Mouse (Mus musculus) hindbrain, embryonic 12.5 days (tissue): ENCODE measurements at regions not wholly inside any gene's neighbourhood (a gene's known extent, or its start where the extent isn't known, plus 50 kb on each side); places are given as distances from the start of the nearest gene placed in this dataset.

Experiments used
- ATAC-seq: fragments of 200-750 bp; cut with Nextera tagmentation; 2 replicates; pipeline ENCODE4 v1.8.0; 2017; ENCODE audit warnings: moderate TSS enrichment; ENCODE audit not compliant: low FRiP score
- H3K27ac ChIP-seq: fragments of 300-500 bp; sonication (generic); 2 replicates; pipeline ENCODE4 v1.5.1; 2016; ENCODE audit warnings: mild to moderate bottlenecking
- H3K27me3 ChIP-seq: fragments of 300-500 bp; sonication (generic); 2 replicates; pipeline ENCODE4 v1.6.1; 2016; ENCODE audit warnings: mild to moderate bottlenecking
- H3K36me3 ChIP-seq: fragments of 300-500 bp; sonication (generic); 2 replicates; pipeline ENCODE4 v1.6.1; 2016; ENCODE audit warnings: mild to moderate bottlenecking
- H3K4me1 ChIP-seq: fragments of 300-500 bp; sonication (generic); 2 replicates; pipeline ENCODE4 v1.6.1; 2016
- H3K4me2 ChIP-seq: fragments of 300-500 bp; sonication (generic); replicated peaks from 2 replicates; pipeline ENCODE4 v1.6.1; 2016; ENCODE audit warnings: mild to moderate bottlenecking
- H3K4me3 ChIP-seq: fragments of 300-500 bp; sonication (generic); 2 replicates; pipeline ENCODE4 v1.5.1; 2016; ENCODE audit warnings: mild to moderate bottlenecking
- H3K9ac ChIP-seq: fragments of 300-500 bp; sonication (generic); 2 replicates; pipeline ENCODE4 v1.6.1; 2016; ENCODE audit warnings: mild to moderate bottlenecking, moderate library complexity
- H3K9me3 ChIP-seq: fragments of 300-500 bp; sonication (generic); replicated peaks from 2 replicates; pipeline ENCODE4 v1.6.1; 2016; ENCODE audit warnings: mild to moderate bottlenecking
- WGBS: fragments of 180-500 bp; shearing (Covaris S2); methylation state at CpG from one replicate; pipeline ENCODE4 v1.1.7; 2016; 5-methylcytosine and 5-hydroxymethylcytosine counted together

DNA sequence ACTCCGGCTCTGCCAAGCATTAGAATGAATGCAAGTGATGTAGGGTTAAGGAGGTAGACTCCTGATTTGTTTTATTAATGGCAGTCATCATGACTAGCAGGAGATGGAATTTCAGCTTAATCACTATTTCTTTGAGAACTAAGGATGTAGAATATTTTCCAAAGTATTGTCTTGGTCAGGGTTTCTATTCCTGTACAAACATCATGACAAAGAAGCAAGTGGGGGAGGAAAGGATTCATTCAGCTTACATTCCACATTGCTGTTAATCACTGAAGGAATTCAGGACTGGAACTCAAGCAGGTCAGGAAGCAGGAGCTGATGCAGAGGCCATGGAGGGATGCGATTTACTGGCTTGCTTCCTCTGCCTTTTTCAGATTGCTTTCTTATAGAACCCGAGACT lies 195.4 kb upstream of the Tmem72 start:
- no peak overlapping the region for H3K27ac ChIP-seq
- H3K9me3 ChIP-seq, result no peaks in the 10 kb centered on the region
- no peaks in the 10 kb centered on the region for H3K27me3 ChIP-seq
- 82% methylated on average over 3 of the region's 3 CpGs for whole genome bisulfite sequencing
- no peak overlapping the region for H3K4me2 ChIP-seq
- H3K4me3 ChIP-seq, result no peak overlapping the region
- no peak overlapping the region for H3K9ac ChIP-seq
- H3K4me1 ChIP-seq, result no peaks in the 10 kb centered on the region
- no peak for ATAC-seq
- no peaks in the 10 kb centered on the region for H3K36me3 ChIP-seq

DNA sequence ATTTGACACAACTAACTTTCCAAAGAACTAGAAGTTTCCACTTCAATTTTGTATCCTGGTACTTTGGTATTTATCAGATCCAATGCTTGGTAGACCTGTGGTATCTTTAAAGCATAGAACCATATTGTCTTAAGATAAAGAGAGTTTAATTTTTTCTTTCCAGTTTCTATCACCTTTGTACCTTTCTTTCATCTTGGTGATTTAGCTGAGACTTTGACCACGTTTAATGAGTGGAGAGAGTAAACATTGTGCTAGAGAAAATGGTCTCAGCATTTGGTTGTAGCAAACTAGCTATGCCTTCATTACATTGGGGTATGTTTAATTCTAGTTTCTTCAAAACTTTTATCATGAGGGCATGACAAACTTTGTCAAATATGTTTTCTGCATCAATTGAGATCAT lies 197.4 kb upstream of the Tmem72 start:
- Histone ChIP-seq H3K9me3 (no peaks in the 10 kb centered on the region), H3K27ac (no peak overlapping the region), H3K4me2 (no peak overlapping the region), H3K36me3 (no peaks in the 10 kb centered on the region), H3K4me1 (no peaks in the 10 kb centered on the region), H3K4me3 (no peak overlapping the region), H3K27me3 (no peaks in the 10 kb centered on the region), H3K9ac (no peak overlapping the region)
- WGBS, result 66% methylated on average over 1 of the region's 1 CpGs
- no peak for ATAC-seq

DNA sequence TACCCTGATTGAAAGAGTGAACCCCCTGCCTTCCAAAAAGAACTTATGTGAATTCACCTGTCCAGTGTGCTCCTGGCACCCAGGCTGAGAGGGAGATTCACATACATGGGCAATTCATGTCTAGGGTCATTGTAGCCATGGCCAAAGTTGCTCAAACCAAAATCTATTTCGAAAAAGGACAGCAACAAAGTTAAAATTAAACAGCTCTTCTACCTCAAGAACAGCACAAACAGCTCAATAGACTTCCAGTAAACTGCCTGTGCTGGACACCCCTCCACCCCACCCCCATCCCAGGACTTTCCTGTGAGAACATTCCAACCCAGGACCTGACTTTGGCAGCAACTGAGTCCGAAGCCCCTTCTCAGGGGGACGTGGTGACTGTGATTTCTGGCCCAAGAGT lies 218.3 kb upstream of the Tmem72 start:
- no peak overlapping the region for H3K27ac ChIP-seq
- H3K4me3 ChIP-seq, result no peak overlapping the region
- no peaks in the 10 kb centered on the region for H3K9me3 ChIP-seq
- H3K4me1 ChIP-seq, result no peaks in the 10 kb centered on the region
- H3K4me2 ChIP-seq, result no peak overlapping the region
- no peaks in the 10 kb centered on the region for H3K27me3 ChIP-seq
- ATAC-seq, result no peak
- no peak overlapping the region for H3K9ac ChIP-seq
- WGBS, result 90% methylated on average over 3 of the region's 3 CpGs
- H3K36me3 ChIP-seq, result no peaks in the 10 kb centered on the region

DNA sequence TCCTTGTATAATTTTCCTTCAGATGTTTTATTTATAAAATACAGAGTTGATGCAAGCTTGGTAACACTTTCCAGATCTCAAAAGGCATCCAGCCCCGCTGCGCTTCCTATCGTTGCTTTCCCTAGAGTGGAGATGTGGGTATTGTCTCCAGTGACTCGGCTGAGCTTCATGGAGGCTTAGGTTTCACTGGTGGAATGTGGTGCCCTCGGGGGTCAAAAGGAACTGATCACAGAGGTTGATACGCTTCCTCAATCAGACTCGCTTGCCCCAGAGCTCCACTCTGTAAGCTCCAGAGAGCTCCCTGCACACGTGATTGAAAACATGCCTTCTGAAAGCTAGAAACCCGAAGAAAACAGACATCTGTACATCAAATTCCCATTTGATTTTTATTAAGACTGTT lies 224.9 kb upstream of the Tmem72 start:
- peaks cover under 1% of the 10 kb centered on the region; the same call in 1 of the 2 replicates for H3K4me1 ChIP-seq
- H3K9ac ChIP-seq, result no peak overlapping the region
- no peaks in the 10 kb centered on the region for H3K27me3 ChIP-seq
- H3K9me3 ChIP-seq, result no peaks in the 10 kb centered on the region
- WGBS, result 66% methylated on average over 9 of the region's 9 CpGs
- H3K36me3 ChIP-seq, result no peaks in the 10 kb centered on the region
- no peak overlapping the region for H3K27ac ChIP-seq
- no peak for ATAC-seq
- no peak overlapping the region for H3K4me3 ChIP-seq
- H3K4me2 ChIP-seq, result no peak overlapping the region

DNA sequence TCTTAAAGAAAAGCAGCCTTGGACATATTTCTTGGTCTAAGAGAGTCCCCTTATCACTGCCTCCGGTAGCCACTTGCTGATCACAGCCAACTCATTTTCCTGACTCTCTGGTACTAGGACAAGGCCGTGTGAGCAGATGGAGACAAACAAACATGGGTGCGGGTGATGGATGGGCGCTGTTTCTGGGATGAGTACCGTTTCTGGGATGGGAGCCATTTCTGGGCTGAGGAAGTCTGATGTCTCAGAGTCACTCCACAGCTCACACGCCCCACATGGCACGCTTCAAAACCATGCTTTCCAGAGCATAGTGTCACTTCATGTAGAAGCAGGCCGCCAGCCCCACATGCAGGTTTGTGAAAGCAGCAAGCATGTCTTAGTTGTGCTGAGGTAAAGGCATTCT lies 225.6 kb upstream of the Cxcl12 start:
- H3K4me3 ChIP-seq, result no peak overlapping the region
- H3K27ac ChIP-seq, result no peak overlapping the region
- H3K9ac ChIP-seq, result no peak overlapping the region
- no peak for ATAC-seq
- H3K36me3 ChIP-seq, result no peaks in the 10 kb centered on the region
- 91% methylated on average over 8 of the region's 8 CpGs for WGBS
- H3K9me3 ChIP-seq, result no peaks in the 10 kb centered on the region
- H3K4me2 ChIP-seq, result no peak overlapping the region
- H3K27me3 ChIP-seq, result no peaks in the 10 kb centered on the region
- H3K4me1 ChIP-seq, result peaks cover 4% of the 10 kb centered on the region; the same call in 1 of the 2 replicates

DNA sequence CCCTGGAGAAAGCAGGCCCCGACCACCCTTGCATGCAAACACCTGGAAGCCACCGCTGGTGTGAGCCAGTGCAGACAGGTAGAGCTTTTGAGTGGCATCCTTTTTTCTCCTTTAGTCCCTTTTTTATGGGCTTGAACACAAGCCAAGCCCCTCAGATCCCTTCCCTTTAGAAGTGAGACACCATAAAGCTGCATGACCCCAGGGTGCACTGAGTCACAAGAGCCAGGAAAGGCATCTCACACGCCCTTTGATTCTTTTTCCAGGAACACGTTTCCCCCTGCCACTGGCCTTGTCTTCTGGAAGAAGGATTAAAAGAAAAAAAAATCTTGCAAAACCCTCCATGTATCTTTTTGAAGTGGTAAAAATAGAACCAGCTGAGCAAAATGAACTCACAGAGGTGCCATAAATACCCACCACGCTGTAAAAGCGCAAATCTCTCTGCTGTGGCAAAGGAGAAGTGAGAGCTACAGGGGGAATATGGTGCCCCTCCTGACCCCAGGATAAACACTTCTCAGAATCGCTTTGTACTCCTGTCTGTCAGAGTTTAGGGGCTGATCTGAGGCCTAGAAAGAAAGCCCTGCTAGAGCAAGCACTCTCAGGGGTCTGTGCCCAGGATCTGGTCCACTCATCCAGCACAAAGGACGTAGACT lies 222.1 kb upstream of the Cxcl12 start:
- no peaks in the 10 kb centered on the region for H3K9me3 ChIP-seq
- ATAC-seq, result no peak
- H3K4me3 ChIP-seq, result no peak overlapping the region
- no peak overlapping the region for H3K4me2 ChIP-seq
- peaks cover 4% of the 10 kb centered on the region; the same call in 1 of the 2 replicates for H3K4me1 ChIP-seq
- no peak overlapping the region for H3K9ac ChIP-seq
- H3K27ac ChIP-seq, result no peak overlapping the region
- 26% methylated on average over 8 of the region's 8 CpGs for WGBS
- H3K27me3 ChIP-seq, result no peaks in the 10 kb centered on the region
- H3K36me3 ChIP-seq, result no peaks in the 10 kb centered on the region

DNA sequence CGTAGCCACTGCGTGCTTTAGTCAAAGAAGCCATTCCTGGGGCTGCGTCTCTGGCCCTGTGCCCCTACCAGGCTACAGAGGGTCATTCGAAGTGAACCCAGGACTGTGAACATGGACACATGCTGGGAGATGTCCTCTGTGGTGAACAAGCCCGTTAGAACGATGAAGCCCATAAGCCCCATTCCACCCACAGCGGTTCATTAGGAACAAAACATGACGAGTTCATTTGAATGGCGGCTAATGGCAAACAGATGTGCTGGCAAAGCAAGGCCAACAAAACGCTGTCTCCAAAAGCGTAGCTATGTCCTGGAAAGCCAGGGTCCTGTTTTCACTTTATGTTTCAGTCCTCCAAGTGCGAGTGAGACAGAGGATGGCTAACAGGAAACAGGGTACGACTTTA lies 208.7 kb upstream of the Cxcl12 start:
- Histone ChIP-seq H3K9me3 (no peaks in the 10 kb centered on the region), H3K27me3 (no peaks in the 10 kb centered on the region), H3K4me2 (no peak overlapping the region), H3K27ac (no peak overlapping the region), H3K4me3 (no peak overlapping the region), H3K36me3 (no peaks in the 10 kb centered on the region), H3K9ac (no peak overlapping the region), H3K4me1 (no peaks in the 10 kb centered on the region)
- no peak for ATAC-seq
- WGBS, result 59% methylated on average over 13 of the region's 13 CpGs

DNA sequence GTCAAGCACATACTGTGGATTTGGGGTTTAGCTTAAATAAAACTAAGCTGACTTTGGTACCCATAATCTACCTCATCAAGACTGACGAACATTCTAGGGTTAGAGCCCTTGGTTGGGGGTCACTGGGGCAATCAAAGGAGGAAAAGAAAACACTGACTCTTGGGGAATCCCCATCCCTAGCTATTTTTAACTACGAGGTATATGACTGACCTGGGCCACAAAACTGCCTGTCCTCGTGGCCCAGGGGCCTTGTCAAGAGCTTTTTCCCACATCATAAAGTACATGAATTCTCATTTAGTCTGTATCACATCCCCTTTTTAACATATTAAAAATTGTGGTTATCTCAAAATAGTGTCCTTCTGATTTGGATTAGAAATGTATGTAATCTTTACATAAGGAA lies 207.7 kb upstream of the Cxcl12 start:
- Histone ChIP-seq H3K4me2 (no peak overlapping the region), H3K4me3 (no peak overlapping the region), H3K4me1 (no peaks in the 10 kb centered on the region), H3K9me3 (no peaks in the 10 kb centered on the region), H3K27me3 (no peaks in the 10 kb centered on the region), H3K9ac (no peak overlapping the region), H3K27ac (no peak overlapping the region), H3K36me3 (no peaks in the 10 kb centered on the region)
- no peak for ATAC-seq
- WGBS, result 71% methylated on average over 3 of the region's 3 CpGs

DNA sequence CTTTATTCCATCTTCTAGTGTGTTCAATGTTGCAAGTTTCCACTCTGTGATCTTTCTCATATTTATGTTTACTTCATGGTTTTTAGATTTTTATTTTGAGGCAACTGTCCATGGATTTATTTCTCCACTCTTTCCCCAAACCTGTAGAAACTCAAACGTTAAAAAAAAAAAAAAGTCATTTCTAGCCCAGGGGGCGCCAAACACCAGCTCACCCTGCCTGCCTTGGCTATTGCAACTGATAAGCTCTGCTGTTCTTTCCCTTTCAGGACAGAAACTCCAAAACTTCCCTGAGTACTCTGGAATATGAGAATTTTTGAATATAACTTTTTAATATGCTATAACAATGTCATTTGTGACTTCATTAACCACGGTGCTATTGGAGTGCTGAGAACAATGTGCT lies 201.9 kb upstream of the Cxcl12 start:
- Histone ChIP-seq H3K4me1 (no peaks in the 10 kb centered on the region), H3K9ac (no peak overlapping the region), H3K27ac (no peak overlapping the region), H3K9me3 (no peaks in the 10 kb centered on the region), H3K36me3 (no peaks in the 10 kb centered on the region), H3K4me3 (no peak overlapping the region), H3K27me3 (no peaks in the 10 kb centered on the region), H3K4me2 (no peak overlapping the region)
- ATAC-seq, result no peak
- 20% methylated on average over 3 of the region's 3 CpGs for WGBS

DNA sequence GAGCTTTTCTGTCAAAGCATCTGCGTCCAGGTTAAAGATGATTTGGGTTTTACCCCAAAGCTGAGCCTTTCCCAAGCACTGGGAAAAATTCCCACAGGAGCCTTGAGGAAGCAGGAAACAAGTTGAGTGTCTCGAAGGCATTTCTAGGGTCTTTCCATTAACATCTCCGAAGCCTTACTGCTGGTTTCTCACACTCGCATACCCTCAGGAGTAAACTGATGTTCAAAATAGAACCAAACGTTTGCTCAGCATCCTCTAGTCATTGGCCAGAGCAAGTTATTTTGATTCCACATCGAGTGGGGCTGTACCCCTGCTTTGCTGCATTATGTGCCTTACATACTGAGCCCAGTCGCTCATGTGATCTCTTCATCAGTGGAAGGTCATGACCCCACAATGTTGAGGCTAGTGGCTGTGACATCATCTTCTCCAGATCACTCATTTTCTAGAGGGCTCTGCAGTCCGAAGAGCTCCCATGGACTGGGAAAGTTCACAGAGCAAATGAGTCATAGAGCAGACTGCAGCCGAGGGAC lies 198.9 kb upstream of the Cxcl12 start:
- no peak overlapping the region for H3K27ac ChIP-seq
- H3K4me2 ChIP-seq, result no peak overlapping the region
- no peaks in the 10 kb centered on the region for H3K4me1 ChIP-seq
- no peaks in the 10 kb centered on the region for H3K27me3 ChIP-seq
- no peak overlapping the region for H3K9ac ChIP-seq
- WGBS, result 70% methylated on average over 9 of the region's 9 CpGs
- no peak overlapping the region for H3K4me3 ChIP-seq
- no peak for ATAC-seq
- H3K9me3 ChIP-seq, result no peaks in the 10 kb centered on the region
- H3K36me3 ChIP-seq, result no peaks in the 10 kb centered on the region

DNA sequence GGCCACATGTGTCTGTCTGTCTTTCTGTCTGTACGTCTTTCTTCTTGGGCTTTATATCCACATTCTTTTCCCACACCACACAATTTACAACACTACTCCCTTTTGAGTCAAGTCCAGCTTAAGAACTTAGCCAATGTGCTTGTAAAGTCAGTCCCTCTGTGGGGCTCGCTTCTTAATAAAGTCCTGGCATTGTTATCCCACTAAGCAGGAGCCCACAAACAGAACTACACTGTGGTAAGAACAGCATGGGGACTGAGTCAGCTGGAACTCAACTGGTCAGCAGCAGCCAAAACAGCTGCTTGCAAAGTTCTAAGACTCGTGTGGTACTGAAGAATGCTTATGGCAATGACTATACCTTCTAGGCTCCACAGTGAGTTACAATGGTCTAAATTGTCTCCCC lies 193.5 kb upstream of the Cxcl12 start:
- Histone ChIP-seq H3K27me3 (no peaks in the 10 kb centered on the region), H3K4me2 (no peak overlapping the region), H3K4me3 (no peak overlapping the region), H3K9ac (no peak overlapping the region), H3K4me1 (no peaks in the 10 kb centered on the region; the same call in 1 of the 2 replicates), H3K27ac (no peak overlapping the region), H3K9me3 (no peaks in the 10 kb centered on the region), H3K36me3 (no peaks in the 10 kb centered on the region)
- ATAC-seq, result no peak
- WGBS, result 81% methylated on average over 3 of the region's 3 CpGs

DNA sequence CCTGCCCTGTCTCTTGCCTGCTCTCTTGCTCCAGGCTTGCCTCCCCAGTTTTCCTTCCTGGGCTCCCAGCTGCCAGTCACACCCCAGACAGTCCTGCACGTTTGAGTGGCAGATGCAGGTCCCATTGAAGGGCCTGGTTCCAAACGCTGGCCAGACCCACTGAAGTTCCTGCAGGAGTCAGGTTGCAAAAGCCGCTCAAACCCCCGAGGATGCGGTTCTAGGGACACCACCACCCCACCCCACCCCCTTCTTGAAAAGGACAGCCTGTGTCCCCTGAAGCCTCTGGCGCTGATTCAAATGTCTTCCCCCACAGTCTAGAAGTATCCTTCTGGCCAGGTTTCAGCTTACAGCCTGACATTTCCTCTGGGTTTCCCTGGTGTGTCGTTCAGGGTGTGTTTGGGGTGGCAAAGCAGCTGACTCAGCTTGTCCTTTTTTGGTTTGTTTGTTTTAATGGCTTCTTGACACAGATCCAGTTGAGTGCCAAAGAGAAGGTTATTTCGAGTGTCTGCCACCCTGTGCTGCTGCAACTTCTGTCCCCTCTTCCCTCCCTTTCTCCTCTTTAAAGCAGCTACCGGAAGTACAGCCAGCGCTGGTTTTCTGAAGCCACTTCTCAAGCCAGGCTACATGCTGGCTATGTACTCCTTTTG lies 187.9 kb upstream of the Cxcl12 start:
- no peak for ATAC-seq
- H3K27me3 ChIP-seq, result no peaks in the 10 kb centered on the region
- no peaks in the 10 kb centered on the region for H3K9me3 ChIP-seq
- H3K9ac ChIP-seq, result no peak overlapping the region
- H3K27ac ChIP-seq, result no peak overlapping the region; the same call in 1 of the 2 replicates
- peak overlapping the region; percentile 26; the same call in 1 of the 2 replicates for H3K4me2 ChIP-seq
- peaks cover 8% of the 10 kb centered on the region for H3K4me1 ChIP-seq
- 9% methylated on average over 10 of the region's 10 CpGs for WGBS
- no peaks in the 10 kb centered on the region for H3K36me3 ChIP-seq
- no peak overlapping the region for H3K4me3 ChIP-seq

DNA sequence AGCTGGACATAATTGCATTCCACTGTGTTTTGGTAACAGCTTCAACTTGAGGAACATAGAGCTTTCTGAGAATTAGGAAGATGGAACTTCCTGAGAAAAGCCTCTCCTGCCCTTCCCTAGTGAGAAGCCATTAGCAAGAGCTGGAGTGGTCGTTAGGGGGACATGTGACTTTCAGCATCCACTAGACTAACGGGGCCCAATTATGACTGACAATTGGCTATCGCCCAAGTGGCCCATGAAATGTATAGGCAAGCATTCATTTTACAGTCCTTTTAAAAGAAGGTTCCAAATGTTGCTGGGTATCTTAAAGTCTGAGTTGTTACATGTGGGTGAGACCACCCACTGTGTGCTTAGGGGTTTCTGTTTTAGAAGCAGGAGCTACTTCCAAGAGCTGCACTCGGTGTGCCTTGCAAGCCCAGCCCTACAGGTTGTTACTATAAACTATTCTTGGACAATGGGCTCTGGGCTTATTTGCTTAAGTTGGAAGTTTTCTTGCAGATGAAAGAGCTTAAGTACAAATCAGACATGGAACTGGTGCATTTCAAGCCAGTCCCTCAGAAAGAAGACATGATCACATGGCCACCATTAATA lies 183.1 kb upstream of the Cxcl12 start:
- ATAC-seq, result no peak
- H3K27me3 ChIP-seq, result no peaks in the 10 kb centered on the region
- no peaks in the 10 kb centered on the region for H3K9me3 ChIP-seq
- WGBS, result 74% methylated on average over 4 of the region's 4 CpGs
- H3K4me3 ChIP-seq, result no peak overlapping the region
- no peak overlapping the region for H3K27ac ChIP-seq
- H3K36me3 ChIP-seq, result no peaks in the 10 kb centered on the region
- H3K4me2 ChIP-seq, result no peak overlapping the region
- H3K9ac ChIP-seq, result no peak overlapping the region
- peaks cover 14% of the 10 kb centered on the region for H3K4me1 ChIP-seq
